Mouse (Mus musculus): ENCODE data around the gene Ankrd44.

GRCm38 (mm10) chr1:54841788-54842187 lies 84.4 kb downstream of the Ankrd44 start:
- TF ChIP-seq POLR2A (IDR thresholded peaks at IDR 0.05; ENCODE audit: insufficient read depth, low read length) (no peak), EP300 (IDR thresholded peaks at IDR 0.05; ENCODE audit: insufficient read depth, low read depth, low read length) (no peak), CTCF (IDR thresholded peaks at IDR 0.05; ENCODE audit: low read depth, low read length) (no peak)

All from ES-Bruce4 (cell line).